Mouse (Mus musculus) urinary bladder, postnatal 10 days (tissue): ENCODE results near the gene Gfra1.

ENCODE experiments used
- DNase-seq: peaks from one replicate; pipeline ENCODE4 v3.0.0; 2022; ENCODE audit warnings: low spot score

Gene Gfra1

GRCm38 (mm10) chr19:58441785-58442184, 13.9 kb downstream of the Gfra1 start:
- no peak for DNase-seq

DNA sequence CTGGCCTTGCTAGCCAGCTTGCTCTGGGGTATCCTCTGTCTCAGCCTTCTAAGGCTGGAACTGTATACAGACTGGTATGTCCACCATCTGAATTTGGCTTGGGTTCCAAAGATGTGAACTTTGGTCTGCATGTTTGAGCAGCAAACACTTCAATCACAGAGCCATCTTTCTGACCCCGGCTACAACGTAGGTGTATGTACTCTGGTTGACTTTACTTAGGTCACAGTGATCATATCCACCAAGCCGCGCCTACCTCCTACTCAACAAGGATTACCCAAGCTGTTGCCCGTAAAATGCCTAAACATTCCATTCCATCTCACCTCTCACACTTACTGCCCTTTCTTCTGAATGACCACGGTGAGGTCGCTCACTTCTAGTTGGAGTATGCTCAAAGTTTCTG, 14.5 kb downstream of the Gfra1 start:
- no peak for DNase-seq

- no peak for DNase-seq
These were observed 16.9 kb downstream of the Gfra1 start for GRCm38 (mm10) chr19:58438762-58439161.

GRCm38 (mm10) chr19:58437441-58438071, 18.2 kb downstream of the Gfra1 start:
- no peak for DNase-seq

- no peak for DNase-seq
These were observed 18.8 kb downstream of the Gfra1 start for GRCm38 (mm10) chr19:58436874-58437273.

- no peak for DNase-seq
These were observed 19.8 kb downstream of the Gfra1 start for GRCm38 (mm10) chr19:58435877-58436276.

- no peak for DNase-seq
These were observed 22.9 kb downstream of the Gfra1 start for GRCm38 (mm10) chr19:58432840-58433239.

DNA sequence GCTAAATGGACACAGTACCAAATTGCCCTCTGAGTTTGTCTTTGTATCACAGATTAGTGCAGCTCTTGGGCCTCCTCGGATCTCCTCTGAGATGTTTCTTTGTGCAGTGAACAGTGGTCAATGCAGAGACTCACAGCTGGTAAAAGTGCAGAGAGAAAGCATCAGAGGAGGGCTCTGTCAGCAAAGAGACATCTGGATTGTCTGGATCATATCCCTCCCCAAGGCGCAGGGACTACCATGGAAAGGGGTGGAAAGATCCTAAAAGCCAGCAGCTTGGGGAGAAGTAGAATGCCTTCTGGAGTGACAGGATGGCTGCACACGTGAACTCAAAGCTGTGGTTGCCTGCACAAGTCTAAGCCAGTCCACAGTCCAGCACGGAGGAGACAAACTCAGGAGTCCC, 27.2 kb downstream of the Gfra1 start:
- no peak for DNase-seq

DNA sequence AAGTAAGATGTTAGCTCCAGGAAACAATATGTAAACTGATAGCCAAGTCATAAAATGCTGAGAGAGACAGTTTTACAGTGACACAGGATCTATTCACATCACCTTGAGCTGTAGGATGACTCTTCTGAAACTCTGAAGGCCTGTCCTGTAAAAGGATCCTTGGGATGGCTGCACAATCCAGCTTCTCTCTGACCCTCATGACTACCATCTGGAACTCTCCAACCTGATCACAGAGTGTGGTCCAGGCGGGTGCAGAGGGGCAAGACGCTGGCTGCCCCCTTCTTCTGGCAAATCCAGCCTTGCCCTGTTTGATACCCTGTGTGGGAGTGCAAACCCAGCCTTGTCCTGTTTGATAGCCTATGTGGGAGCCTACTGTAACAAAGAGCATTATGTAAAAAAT, 28.4 kb downstream of the Gfra1 start:
- no peak for DNase-seq

- DNase-seq, result no peak
These were observed 30.8 kb downstream of the Gfra1 start for GRCm38 (mm10) chr19:58424928-58425327.

GRCm38 (mm10) chr19:58424179-58424578, 31.5 kb downstream of the Gfra1 start:
- no peak for DNase-seq

- no peak for DNase-seq
These were observed 32.7 kb downstream of the Gfra1 start for GRCm38 (mm10) chr19:58422916-58423493.

- DNase-seq, result no peak
These were observed 36.0 kb downstream of the Gfra1 start for GRCm38 (mm10) chr19:58419685-58420084.

DNA sequence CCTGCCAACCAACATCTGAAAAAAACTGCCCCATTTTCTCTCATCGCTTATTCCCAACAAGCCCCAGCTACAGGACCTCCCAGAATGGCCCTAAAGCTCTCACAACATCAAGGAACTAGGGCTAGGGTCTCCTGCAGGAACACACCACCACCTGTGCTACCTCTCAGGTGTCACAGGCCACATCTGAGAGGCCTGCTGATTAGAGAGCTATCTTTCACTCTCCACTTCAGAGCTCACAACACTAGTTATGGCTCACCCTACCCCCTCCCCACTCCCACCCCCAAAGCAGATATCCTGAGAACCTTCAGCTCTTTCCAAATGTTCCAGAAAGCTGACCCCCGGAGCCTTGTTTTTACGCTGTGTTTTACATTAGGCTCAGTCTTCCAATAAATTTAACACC, 36.4 kb downstream of the Gfra1 start:
- DNase-seq, result no peak

DNA sequence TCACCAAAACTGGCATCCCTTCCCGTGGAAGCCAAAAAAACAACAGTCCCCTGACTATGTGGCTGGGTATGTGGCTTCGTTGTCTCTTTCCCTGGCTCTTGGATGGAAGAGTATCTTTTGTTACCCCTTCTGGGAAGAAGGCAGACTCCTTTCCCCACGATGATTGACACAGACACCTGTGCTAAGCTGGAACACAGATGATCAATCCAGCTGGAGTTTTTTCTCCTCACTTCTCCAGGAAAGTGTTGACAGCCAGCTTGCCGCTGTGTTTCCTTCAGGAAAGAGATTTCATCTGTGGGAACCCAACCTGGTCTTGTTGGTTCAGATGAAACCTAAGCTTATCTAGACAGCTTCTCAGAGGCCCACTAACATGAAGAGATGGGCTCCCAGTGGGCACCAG, 40.5 kb downstream of the Gfra1 start:
- no peak for DNase-seq

GRCm38 (mm10) chr19:58414733-58415132, 41.0 kb downstream of the Gfra1 start:
- DNase-seq, result no peak

- no peak for DNase-seq
These were observed 42.4 kb downstream of the Gfra1 start for GRCm38 (mm10) chr19:58413290-58413689.

GRCm38 (mm10) chr19:58412811-58413210, 42.9 kb downstream of the Gfra1 start:
- no peak for DNase-seq

- DNase-seq, result no peak
These were observed 49.0 kb downstream of the Gfra1 start for GRCm38 (mm10) chr19:58406726-58407125.

DNA sequence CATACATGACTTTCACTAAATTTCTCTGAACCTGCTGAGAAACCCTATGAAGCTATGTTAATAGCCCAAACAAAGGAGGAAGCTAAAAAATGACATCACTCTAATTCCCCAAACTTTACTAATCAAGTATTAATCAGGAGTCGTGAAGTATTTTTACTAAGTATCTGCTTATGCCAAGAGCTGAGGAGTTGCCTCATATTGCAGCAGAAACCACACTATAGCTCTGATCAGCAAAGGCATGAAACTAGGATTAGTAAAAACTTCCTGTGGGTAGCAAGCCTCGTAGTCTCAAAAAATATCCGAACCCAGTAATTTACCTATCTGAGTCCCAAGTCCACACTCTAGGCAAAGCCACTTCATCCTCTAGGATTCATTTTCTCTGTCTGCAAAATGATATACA, 55.5 kb downstream of the Gfra1 start:
- DNase-seq, result no peak

DNA sequence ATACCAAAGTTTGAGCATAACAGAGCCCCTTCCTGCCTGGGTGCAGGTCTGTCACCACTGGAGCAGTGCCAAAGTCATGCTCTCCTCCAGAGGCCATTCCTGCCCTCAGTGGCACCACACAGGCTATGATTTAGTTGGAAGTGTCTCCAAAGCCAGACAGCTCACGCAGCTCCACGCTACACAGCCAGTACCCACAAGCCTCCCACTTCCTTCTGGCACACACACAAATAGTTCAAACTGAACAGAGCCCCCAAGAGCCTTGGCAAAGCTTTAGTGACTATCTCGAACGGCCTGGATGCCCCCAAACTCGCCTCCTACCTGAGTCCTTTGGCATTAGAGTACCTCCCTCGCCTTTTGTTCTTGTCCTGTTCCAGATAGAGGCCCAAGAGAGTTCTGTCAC, 56.5 kb downstream of the Gfra1 start:
- no peak for DNase-seq

GRCm38 (mm10) chr19:58396604-58396984, 59.1 kb downstream of the Gfra1 start:
- no peak for DNase-seq

DNA sequence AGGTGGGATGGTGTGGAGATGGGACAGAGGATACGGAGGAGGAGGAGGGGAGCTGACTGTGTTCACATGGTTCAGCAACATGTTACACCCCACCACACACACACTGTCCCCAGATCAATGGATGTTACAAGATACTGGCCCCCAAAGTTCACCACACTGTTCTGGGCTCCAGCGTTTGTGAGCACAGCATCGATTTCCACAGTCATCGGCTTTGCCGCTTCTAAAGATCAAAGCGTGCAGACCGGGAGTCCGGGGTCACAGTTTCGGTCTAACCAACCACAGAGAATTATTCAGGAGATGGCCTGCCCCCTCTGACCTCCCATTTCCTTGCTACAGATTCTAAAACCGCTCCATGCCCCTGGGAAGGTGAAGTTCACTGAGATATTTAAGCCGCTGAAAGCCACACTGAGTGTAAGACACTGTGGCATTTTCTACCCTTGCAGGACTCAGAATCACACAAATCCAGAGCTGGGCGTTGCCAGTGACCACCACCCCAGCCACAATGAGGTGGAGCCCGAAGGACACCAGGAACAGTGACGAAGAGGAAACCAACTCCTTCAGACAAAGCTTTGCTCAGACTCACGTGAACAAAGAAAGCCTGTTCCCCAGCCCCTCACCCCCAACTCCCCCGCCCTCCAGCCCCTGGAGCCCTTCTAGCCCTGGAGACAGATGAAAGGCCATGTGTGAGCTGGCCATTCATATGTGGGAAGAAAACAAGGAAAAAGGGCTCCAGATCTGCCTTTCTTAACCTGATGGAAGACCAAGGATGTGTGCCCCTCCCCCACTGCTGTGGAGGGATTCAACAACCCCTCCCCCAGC, 59.7 kb downstream of the Gfra1 start:
- no peak for DNase-seq
